Mouse (Mus musculus) spleen, postnatal 14 days (tissue): ENCODE data around the gene Trpv1.

Experiments used
- DNase-seq, 2 experiments: peaks; one replicate each; pipeline ENCODE4 v3.0.0; 2021 to 2022; ENCODE audit warnings: low spot score in 2 of 2

Trpv1 gene

GRCm38 (mm10) chr11:73233992-73234391, at the start of gene Trpv1:
Gene Trpv1, plus strand, starts transcription at chr11:73234292.
- DNase-seq: no peak

GRCm38 (mm10) chr11:73185872-73186615, 48.0 kb upstream of the Trpv1 start:
- DNase-seq: no peak

- DNase-seq: no peak
These were observed 46.9 kb upstream of the Trpv1 start for GRCm38 (mm10) chr11:73187231-73187630.

- DNase-seq: no peak
These were observed 41.0 kb upstream of the Trpv1 start for GRCm38 (mm10) chr11:73193047-73193446.

GRCm38 (mm10) chr11:73194444-73194843, 39.6 kb upstream of the Trpv1 start:
- no peak for DNase-seq

GRCm38 (mm10) chr11:73198190-73198589, 35.9 kb upstream of the Trpv1 start:
- DNase-seq: no peak

GRCm38 (mm10) chr11:73198603-73199229, 35.4 kb upstream of the Trpv1 start, which contains the start of gene Ctns:
Gene Ctns, minus strand, starts transcription at chr11:73199042.
- DNase-seq: no peak

- DNase-seq: peak; percentile 84 to 91
These were observed 34.8 kb upstream of the Trpv1 start, which contains the start of gene Shpk for GRCm38 (mm10) chr11:73199230-73199712. Gene Shpk, plus strand, starts transcription at chr11:73199460.

- DNase-seq: peak in 1 of 2 experiments; percentile 7
These were observed 34.2 kb upstream of the Trpv1 start for GRCm38 (mm10) chr11:73199879-73200278.

- DNase-seq: no peak
These were observed 33.1 kb upstream of the Trpv1 start for GRCm38 (mm10) chr11:73201021-73201420.

- no peak for DNase-seq
These were observed 32.5 kb upstream of the Trpv1 start for GRCm38 (mm10) chr11:73201597-73201996.

GRCm38 (mm10) chr11:73203895-73204294, 30.2 kb upstream of the Trpv1 start:
- no peak for DNase-seq

- DNase-seq: no peak
These were observed 28.9 kb upstream of the Trpv1 start for GRCm38 (mm10) chr11:73205194-73205593.

- DNase-seq: no peak
These were observed 26.5 kb upstream of the Trpv1 start for GRCm38 (mm10) chr11:73207621-73208020.

- no peak for DNase-seq
These were observed 20.1 kb upstream of the Trpv1 start for GRCm38 (mm10) chr11:73213956-73214355.

- no peak for DNase-seq
These were observed 14.4 kb upstream of the Trpv1 start for GRCm38 (mm10) chr11:73219671-73220070.

GRCm38 (mm10) chr11:73220651-73221050, 13.4 kb upstream of the Trpv1 start:
- no peak for DNase-seq

- no peak for DNase-seq
These were observed 11.2 kb upstream of the Trpv1 start for GRCm38 (mm10) chr11:73222846-73223245.

- no peak for DNase-seq
These were observed 10.1 kb upstream of the Trpv1 start for GRCm38 (mm10) chr11:73223966-73224365.

GRCm38 (mm10) chr11:73225856-73226255, 8.2 kb upstream of the Trpv1 start:
- DNase-seq: no peak

GRCm38 (mm10) chr11:73228881-73229280, 5.2 kb upstream of the Trpv1 start:
- DNase-seq: no peak

GRCm38 (mm10) chr11:73230081-73230480, 4.0 kb upstream of the Trpv1 start:
- no peak for DNase-seq

- DNase-seq: no peak
These were observed 1.6 kb upstream of the Trpv1 start for GRCm38 (mm10) chr11:73232513-73232912.
